Mouse (Mus musculus): Measurements from ENCODE around the gene Crtc1. TPM values are rescaled to one million over a fixed set of nuclear protein-coding genes. Genes with fewer than 3 reads are reported as not detected.

The Crtc1 gene
- polyA plus RNA-seq, 1 experiment from 2014 or later: 55.9 TPM

- 97% methylated on average over 4 of the region's 4 CpGs for WGBS
- Histone ChIP-seq H3K27me3 (ENCODE audit: control insufficient read depth, insufficient read depth, low read length) (no peaks in the 10 kb centered on the region), H3K36me3 (ENCODE audit: control insufficient read depth, insufficient read depth, low read length) (no peaks in the 10 kb centered on the region), H3K9ac (replicated peaks; ENCODE audit: low read depth, low read length) (no peak overlapping the region), H3K4me3 (ENCODE audit: low read depth, low read length) (no peak overlapping the region), H3K4me2 (ENCODE audit: low read depth, low read length) (no peak overlapping the region), H3K27ac (ENCODE audit: low read depth, low read length) (no peak overlapping the region), H3K9me3 (ENCODE audit: control insufficient read depth, low read length) (no peaks in the 10 kb centered on the region), H3K4me1 (ENCODE audit: control insufficient read depth, insufficient read depth, low read length) (no peaks in the 10 kb centered on the region)
- ATAC-seq (ENCODE audit: low read depth): no peak
These were observed 26.3 kb upstream of the Crtc1 start for GRCm38 (mm10) chr8:70465701-70466100.

DNA sequence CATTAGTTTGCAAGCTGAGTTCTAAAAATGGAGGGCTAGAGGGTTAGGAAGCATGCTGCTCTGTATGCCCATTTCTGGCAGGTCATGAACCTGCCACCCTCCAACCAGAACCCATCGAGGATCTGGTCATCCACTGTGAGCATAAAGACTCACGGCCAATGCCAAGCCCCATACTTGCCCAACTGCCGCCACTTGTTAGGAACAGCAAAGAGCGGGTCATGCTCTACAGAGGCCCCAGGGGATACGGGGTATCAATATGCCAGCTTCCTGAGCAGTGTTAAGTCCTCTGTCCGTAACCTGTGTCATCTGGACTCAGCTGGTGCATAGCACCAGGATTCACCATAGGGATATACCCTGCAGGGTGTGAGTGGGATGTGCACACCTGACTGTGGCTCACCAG, 24.8 kb upstream of the Crtc1 start:
- 93% methylated on average over 6 of the region's 6 CpGs for WGBS

DNA sequence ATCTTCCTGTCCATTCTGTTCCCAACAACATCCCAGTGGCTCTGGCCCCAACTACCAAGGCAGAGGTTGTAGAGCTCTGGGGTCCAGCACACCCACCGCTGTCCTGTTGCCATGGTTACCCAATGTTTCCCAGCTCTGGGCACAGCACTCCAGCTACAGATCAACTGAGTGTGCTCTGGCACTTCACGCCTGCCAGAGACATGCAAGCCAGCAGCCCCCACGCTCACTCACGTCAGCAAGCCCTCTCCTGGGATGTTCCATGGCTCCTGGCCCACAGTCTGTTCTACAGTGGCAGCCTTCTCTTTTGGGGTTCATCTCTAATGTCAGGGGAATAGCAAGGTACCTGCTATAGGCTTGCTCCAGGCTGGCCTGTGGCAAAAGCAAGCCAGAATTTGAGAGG, 23.9 kb upstream of the Crtc1 start:
- Histone ChIP-seq H3K9ac (replicated peaks; ENCODE audit: low read depth, low read length) (no peak overlapping the region), H3K4me3 (ENCODE audit: low read depth, low read length) (no peak overlapping the region), H3K27me3 (ENCODE audit: control insufficient read depth, insufficient read depth, low read length) (no peaks in the 10 kb centered on the region), H3K4me1 (ENCODE audit: control insufficient read depth, insufficient read depth, low read length) (no peaks in the 10 kb centered on the region), H3K27ac (ENCODE audit: low read depth, low read length) (no peak overlapping the region), H3K36me3 (ENCODE audit: control insufficient read depth, insufficient read depth, low read length) (no peaks in the 10 kb centered on the region), H3K9me3 (ENCODE audit: control insufficient read depth, low read length) (no peaks in the 10 kb centered on the region), H3K4me2 (ENCODE audit: low read depth, low read length) (no peak overlapping the region)
- ATAC-seq (ENCODE audit: low read depth): no peak
- WGBS: 65% methylated on average over 4 of the region's 4 CpGs

More for the DNA sequence above, 24.8 kb upstream of the Crtc1 start:
- Histone ChIP-seq H3K4me3 (ENCODE audit: low read depth, low read length) (no peak overlapping the region), H3K36me3 (ENCODE audit: control insufficient read depth, insufficient read depth, low read length) (no peaks in the 10 kb centered on the region), H3K4me1 (ENCODE audit: control insufficient read depth, insufficient read depth, low read length) (no peaks in the 10 kb centered on the region), H3K4me2 (ENCODE audit: low read depth, low read length) (no peak overlapping the region), H3K9me3 (ENCODE audit: control insufficient read depth, low read length) (no peaks in the 10 kb centered on the region), H3K9ac (replicated peaks; ENCODE audit: low read depth, low read length) (no peak overlapping the region), H3K27me3 (ENCODE audit: control insufficient read depth, insufficient read depth, low read length) (no peaks in the 10 kb centered on the region), H3K27ac (ENCODE audit: low read depth, low read length) (no peak overlapping the region)
- no peak for ATAC-seq (ENCODE audit: low read depth)

GRCm38 (mm10) chr8:70462516-70462813, 23.1 kb upstream of the Crtc1 start:
- Histone ChIP-seq H3K27me3 (ENCODE audit: control insufficient read depth, insufficient read depth, low read length) (no peaks in the 10 kb centered on the region), H3K4me3 (ENCODE audit: low read depth, low read length) (no peak overlapping the region), H3K36me3 (ENCODE audit: control insufficient read depth, insufficient read depth, low read length) (no peaks in the 10 kb centered on the region), H3K9ac (replicated peaks; ENCODE audit: low read depth, low read length) (no peak overlapping the region), H3K27ac (ENCODE audit: low read depth, low read length) (no peak overlapping the region), H3K4me1 (ENCODE audit: control insufficient read depth, insufficient read depth, low read length) (no peaks in the 10 kb centered on the region), H3K9me3 (ENCODE audit: control insufficient read depth, low read length) (no peaks in the 10 kb centered on the region), H3K4me2 (ENCODE audit: low read depth, low read length) (no peak overlapping the region)
- ATAC-seq (ENCODE audit: low read depth): no peak
- WGBS: 82% methylated on average over 8 of the region's 8 CpGs

- 92% methylated on average over 16 of the region's 16 CpGs for WGBS
- no peak for ATAC-seq (ENCODE audit: low read depth)
- H3K4me3 ChIP-seq (ENCODE audit: low read depth, low read length): no peak overlapping the region
These were observed 22.6 kb upstream of the Crtc1 start for GRCm38 (mm10) chr8:70461765-70462515.

GRCm38 (mm10) chr8:70460606-70461005, 21.2 kb upstream of the Crtc1 start:
- Histone ChIP-seq H3K9me3 (ENCODE audit: control insufficient read depth, low read length) (no peaks in the 10 kb centered on the region), H3K27ac (ENCODE audit: low read depth, low read length) (no peak overlapping the region), H3K9ac (replicated peaks; ENCODE audit: low read depth, low read length) (no peak overlapping the region), H3K36me3 (ENCODE audit: control insufficient read depth, insufficient read depth, low read length) (no peaks in the 10 kb centered on the region), H3K27me3 (ENCODE audit: control insufficient read depth, insufficient read depth, low read length) (no peaks in the 10 kb centered on the region), H3K4me3 (ENCODE audit: low read depth, low read length) (no peak overlapping the region), H3K4me2 (ENCODE audit: low read depth, low read length) (no peak overlapping the region), H3K4me1 (ENCODE audit: control insufficient read depth, insufficient read depth, low read length) (no peaks in the 10 kb centered on the region)
- ATAC-seq (ENCODE audit: low read depth): no peak
- 77% methylated on average over 9 of the region's 9 CpGs for WGBS

More at GRCm38 (mm10) chr8:70461765-70462515, 22.6 kb upstream of the Crtc1 start:
- no peaks in the 10 kb centered on the region for H3K9me3 ChIP-seq (ENCODE audit: control insufficient read depth, low read length)
- no peaks in the 10 kb centered on the region for H3K27me3 ChIP-seq (ENCODE audit: control insufficient read depth, insufficient read depth, low read length)
- H3K4me1 ChIP-seq (ENCODE audit: control insufficient read depth, insufficient read depth, low read length): no peaks in the 10 kb centered on the region
- H3K9ac ChIP-seq (replicated peaks; ENCODE audit: low read depth, low read length): no peak overlapping the region
- H3K36me3 ChIP-seq (ENCODE audit: control insufficient read depth, insufficient read depth, low read length): no peaks in the 10 kb centered on the region
- H3K27ac ChIP-seq (ENCODE audit: low read depth, low read length): no peak overlapping the region
- no peak overlapping the region for H3K4me2 ChIP-seq (ENCODE audit: low read depth, low read length)

GRCm38 (mm10) chr8:70460199-70460598, 20.8 kb upstream of the Crtc1 start:
- no peak overlapping the region for H3K27ac ChIP-seq (ENCODE audit: low read depth, low read length)
- WGBS: 97% methylated on average over 5 of the region's 5 CpGs
- no peak overlapping the region for H3K4me2 ChIP-seq (ENCODE audit: low read depth, low read length)
- H3K9me3 ChIP-seq (ENCODE audit: control insufficient read depth, low read length): no peaks in the 10 kb centered on the region
- H3K27me3 ChIP-seq (ENCODE audit: control insufficient read depth, insufficient read depth, low read length): no peaks in the 10 kb centered on the region
- no peak overlapping the region for H3K9ac ChIP-seq (replicated peaks; ENCODE audit: low read depth, low read length)
- H3K4me3 ChIP-seq (ENCODE audit: low read depth, low read length): no peak overlapping the region
- no peak for ATAC-seq (ENCODE audit: low read depth)
- no peaks in the 10 kb centered on the region for H3K4me1 ChIP-seq (ENCODE audit: control insufficient read depth, insufficient read depth, low read length)
- no peaks in the 10 kb centered on the region for H3K36me3 ChIP-seq (ENCODE audit: control insufficient read depth, insufficient read depth, low read length)

DNA sequence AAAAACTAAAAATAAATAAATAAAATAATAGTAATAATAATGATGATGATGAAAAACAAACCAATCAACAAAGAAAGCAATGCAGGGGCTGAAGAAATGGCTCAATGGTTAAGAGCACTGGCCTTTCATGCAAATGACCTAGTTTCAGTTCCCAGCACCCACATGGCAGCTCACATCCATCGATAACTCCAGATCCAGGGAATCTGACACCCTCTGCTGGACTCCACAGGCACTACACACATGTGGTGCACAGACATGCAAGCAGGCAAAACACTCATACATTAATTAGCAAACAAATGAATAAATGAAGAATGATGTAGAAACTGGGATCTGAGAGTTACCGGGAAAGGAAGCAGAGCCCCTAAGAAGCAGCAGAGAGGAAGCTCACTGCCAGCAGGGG, 20.3 kb upstream of the Crtc1 start:
- no peaks in the 10 kb centered on the region for H3K4me1 ChIP-seq (ENCODE audit: control insufficient read depth, insufficient read depth, low read length)
- no peak overlapping the region for H3K27ac ChIP-seq (ENCODE audit: low read depth, low read length)
- WGBS: 100% methylated on average over 2 of the region's 2 CpGs
- no peak overlapping the region for H3K9ac ChIP-seq (replicated peaks; ENCODE audit: low read depth, low read length)
- no peak overlapping the region for H3K4me2 ChIP-seq (ENCODE audit: low read depth, low read length)
- H3K4me3 ChIP-seq (ENCODE audit: low read depth, low read length): no peak overlapping the region
- no peaks in the 10 kb centered on the region for H3K27me3 ChIP-seq (ENCODE audit: control insufficient read depth, insufficient read depth, low read length)
- no peaks in the 10 kb centered on the region for H3K9me3 ChIP-seq (ENCODE audit: control insufficient read depth, low read length)
- no peak for ATAC-seq (ENCODE audit: low read depth)
- no peaks in the 10 kb centered on the region for H3K36me3 ChIP-seq (ENCODE audit: control insufficient read depth, insufficient read depth, low read length)

DNA sequence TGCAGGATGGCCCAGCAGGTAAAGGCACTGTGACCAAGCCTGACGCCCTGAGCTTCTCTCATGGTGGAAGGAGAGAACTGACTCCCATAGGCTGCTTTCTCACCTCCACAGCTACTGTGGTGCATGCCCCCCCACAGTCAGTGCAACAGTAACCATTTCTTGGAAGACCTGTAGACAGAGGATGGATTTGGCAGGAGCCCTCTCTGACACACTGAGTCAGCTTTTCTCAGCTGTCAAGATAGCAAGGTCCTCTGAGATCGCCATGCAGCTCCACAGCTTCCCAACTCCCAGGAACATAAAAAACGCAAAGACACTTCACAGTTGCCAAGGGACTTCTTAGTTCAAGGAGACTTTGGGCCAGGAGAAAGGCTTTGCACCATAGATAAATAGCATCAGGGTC, 19.1 kb upstream of the Crtc1 start:
- 84% methylated on average over 3 of the region's 3 CpGs for WGBS
- H3K4me3 ChIP-seq (ENCODE audit: low read depth, low read length): no peak overlapping the region
- no peaks in the 10 kb centered on the region for H3K36me3 ChIP-seq (ENCODE audit: control insufficient read depth, insufficient read depth, low read length)
- no peak overlapping the region for H3K27ac ChIP-seq (ENCODE audit: low read depth, low read length)
- no peak overlapping the region for H3K9ac ChIP-seq (replicated peaks; ENCODE audit: low read depth, low read length)
- H3K27me3 ChIP-seq (ENCODE audit: control insufficient read depth, insufficient read depth, low read length): no peaks in the 10 kb centered on the region
- H3K4me1 ChIP-seq (ENCODE audit: control insufficient read depth, insufficient read depth, low read length): no peaks in the 10 kb centered on the region
- no peak for ATAC-seq (ENCODE audit: low read depth)
- H3K9me3 ChIP-seq (ENCODE audit: control insufficient read depth, low read length): no peaks in the 10 kb centered on the region
- no peak overlapping the region for H3K4me2 ChIP-seq (ENCODE audit: low read depth, low read length)

Data from neural tube, embryonic 14.5 days (tissue).